Mouse (Mus musculus) cortical plate, adult 2 months (tissue): ENCODE measurements around the gene Unc50. TPM values are rescaled to one million over a fixed set of nuclear protein-coding genes. Genes with fewer than 3 reads are reported as not detected.

Experiments
- H3K27ac ChIP-seq: fragments of 200-500 bp; 2 replicates; pipeline ENCODE4 v1.5.1; 2012; ENCODE audit warnings: low read length, control low read depth, inconsistent platforms; ENCODE audit not compliant: insufficient read depth
- H3K4me1 ChIP-seq: fragments of 200-500 bp; 2 replicates; pipeline ENCODE4 v1.6.1; 2011; ENCODE audit warnings: low read length; ENCODE audit not compliant: control insufficient read depth, insufficient read depth
- H3K4me3 ChIP-seq: fragments of 200-500 bp; 2 replicates; pipeline ENCODE4 v1.5.1; 2011; ENCODE audit warnings: mild to moderate bottlenecking, low read length, control low read depth; ENCODE audit not compliant: insufficient read depth
- CTCF ChIP-seq: fragments of 200-500 bp; IDR thresholded peaks from 2 replicates; pipeline ENCODE4 v1.5.1; 2011; ENCODE audit warnings: mild to moderate bottlenecking, control low read depth, low read length; ENCODE audit not compliant: insufficient read depth; ENCODE audit errors: extremely low read depth
- POLR2A ChIP-seq: fragments of 200-500 bp; IDR thresholded peaks from 2 replicates; pipeline ENCODE4 v1.6.1; 2011; ENCODE audit warnings: mild to moderate bottlenecking, low read length, control low read depth; ENCODE audit not compliant: insufficient read depth; ENCODE audit errors: extremely low read depth
- polyA plus RNA-seq: library from polyadenylated mRNA; depleted of rRNA; stranded (reverse); fragments of >200 nt; gene quantifications from 2 replicates; pipeline ENCODE4 v1.2.3, GENCODE M21; 2012

Unc50 gene
- polyA plus RNA-seq, 1 experiment = 82.7 TPM

GRCm38 (mm10) chr1:37405137-37405536 lies 24.8 kb upstream of the Unc50 start:
- TF ChIP-seq POLR2A = no peak
- no peak for TF ChIP-seq CTCF
- no peak overlapping the region for H3K27ac ChIP-seq
- H3K4me1 ChIP-seq = no peaks in the 10 kb centered on the region
- H3K4me3 ChIP-seq = no peak overlapping the region

- TF ChIP-seq POLR2A (no peak), CTCF (no peak)
- Histone ChIP-seq H3K4me1 (no peaks in the 10 kb centered on the region), H3K4me3 (no peak overlapping the region), H3K27ac (no peak overlapping the region)
Measured at GRCm38 (mm10) chr1:37407228-37407627, 22.7 kb upstream of the Unc50 start.

GRCm38 (mm10) chr1:37408059-37408458 lies 21.9 kb upstream of the Unc50 start:
- H3K27ac ChIP-seq = no peak overlapping the region

GRCm38 (mm10) chr1:37408678-37409077 lies 21.3 kb upstream of the Unc50 start:
- Histone ChIP-seq H3K4me3 (no peak overlapping the region), H3K4me1 (no peaks in the 10 kb centered on the region), H3K27ac (no peak overlapping the region)
- TF ChIP-seq CTCF (no peak), POLR2A (no peak)

More at GRCm38 (mm10) chr1:37408059-37408458, 21.9 kb upstream of the Unc50 start:
- no peak overlapping the region for H3K4me3 ChIP-seq
- TF ChIP-seq CTCF (no peak), POLR2A (no peak)
- no peaks in the 10 kb centered on the region for H3K4me1 ChIP-seq

- TF ChIP-seq CTCF = no peak
- TF ChIP-seq POLR2A = no peak
- Histone ChIP-seq H3K4me3 (no peak overlapping the region), H3K27ac (no peak overlapping the region), H3K4me1 (no peaks in the 10 kb centered on the region)
Measured at GRCm38 (mm10) chr1:37409647-37410046, 20.3 kb upstream of the Unc50 start.

GRCm38 (mm10) chr1:37415394-37415793 lies 14.5 kb upstream of the Unc50 start:
- H3K4me3 ChIP-seq = no peak overlapping the region
- TF ChIP-seq POLR2A = no peak
- TF ChIP-seq CTCF = no peak
- H3K27ac ChIP-seq = no peak overlapping the region
- H3K4me1 ChIP-seq = no peaks in the 10 kb centered on the region

- TF ChIP-seq CTCF = peak; percentile 81
- no peak for TF ChIP-seq POLR2A
- H3K27ac ChIP-seq = no peak overlapping the region
- H3K4me3 ChIP-seq = no peak overlapping the region
- H3K4me1 ChIP-seq = no peaks in the 10 kb centered on the region
Measured at GRCm38 (mm10) chr1:37419420-37419819, 10.5 kb upstream of the Unc50 start.

- TF ChIP-seq CTCF (no peak), POLR2A (no peak)
- Histone ChIP-seq H3K27ac (no peak overlapping the region), H3K4me3 (no peak overlapping the region), H3K4me1 (peaks cover 5% of the 10 kb centered on the region)
Measured at GRCm38 (mm10) chr1:37427144-37427875, 2.6 kb upstream of the Unc50 start.

GRCm38 (mm10) chr1:37428911-37429310 lies 1.0 kb upstream of the Unc50 start:
- H3K4me1 ChIP-seq = peaks cover 5% of the 10 kb centered on the region
- H3K27ac ChIP-seq = no peak overlapping the region
- TF ChIP-seq POLR2A = no peak
- no peak for TF ChIP-seq CTCF

GRCm38 (mm10) chr1:37430297-37430840 lies 430 bp downstream of the Unc50 start:
- H3K27ac ChIP-seq = no peak overlapping the region
- H3K4me1 ChIP-seq = peaks cover 5% of the 10 kb centered on the region
- peak overlapping the region; percentile 87 for H3K4me3 ChIP-seq
- TF ChIP-seq POLR2A (no peak), CTCF (no peak)

More at GRCm38 (mm10) chr1:37428911-37429310, 1.0 kb upstream of the Unc50 start:
- H3K4me3 ChIP-seq = peak overlapping the region; percentile 87

- Histone ChIP-seq H3K4me3 (no peak overlapping the region), H3K27ac (no peak overlapping the region), H3K4me1 (no peaks in the 10 kb centered on the region)
- no peak for TF ChIP-seq CTCF
- no peak for TF ChIP-seq POLR2A
Measured at GRCm38 (mm10) chr1:37436419-37436818, 6.5 kb downstream of the Unc50 start.
